Mouse (Mus musculus) mouse embryonic stem cell (cell line): ENCODE data around the gene Il27.

Experiments
- in situ Hi-C, 2 experiments: fragments of 300-500 bp; cut with MboI; formaldehyde crosslinking; loops; 1 replicate in 1 of 2; 3 replicates in 1 of 2; pipeline ENCODE4 v1.14.3; 2019 to 2020; ENCODE audit warnings: low sequenced_read_pairs in 2 of 2, low pct_unique_long_range_greater_than_20kb in 1 of 2, mixed read lengths in 1 of 2; ENCODE audit not compliant: unreplicated experiment in 1 of 2

Il27 gene

GRCm38 (mm10) chr7:126594862-126595561, at the start of gene Il27:
Il27 (minus strand) TSS chr7:126594941.
- in situ Hi-C loops = no loop called here

GRCm38 (mm10) chr7:126644345-126644744, 49.6 kb upstream of the Il27 start:
- in situ Hi-C loops = loop anchor here in 1 of 2 experiments (10.0 kb wide), 1 partner anchor 50 kb away; the partner anchor contains the start of genes Bola2 and Slx1b

- in situ Hi-C loops = loop anchor here in 1 of 2 experiments (10.0 kb wide), 1 partner anchor 52 kb away; the partner anchor contains the start of genes Bola2 and Slx1b
Measured at GRCm38 (mm10) chr7:126643244-126643617, 48.5 kb upstream of the Il27 start.

GRCm38 (mm10) chr7:126642545-126643243, 48.0 kb upstream of the Il27 start:
- in situ Hi-C loops = loop anchor here in 1 of 2 experiments (10.0 kb wide), 1 partner anchor 52 kb away; the partner anchor contains the start of genes Bola2 and Slx1b

GRCm38 (mm10) chr7:126636733-126637520, 42.2 kb upstream of the Il27 start:
- in situ Hi-C loops = no loop called here

- in situ Hi-C loops = no loop called here
Measured at GRCm38 (mm10) chr7:126635375-126635774, 40.6 kb upstream of the Il27 start.

GRCm38 (mm10) chr7:126632478-126632877, 37.7 kb upstream of the Il27 start:
- in situ Hi-C loops = loop anchor here (5.0 kb wide), 2 partner anchors 45 to 50 kb away; partner anchors contain the start of genes Apobr (in 1 of the 2) and Cln3 (in 1 of the 2)

GRCm38 (mm10) chr7:126630824-126631518, 36.2 kb upstream of the Il27 start, which contains the start of gene Nupr1:
Nupr1 (minus strand) TSS chr7:126630861.
- in situ Hi-C loops = loop anchor here (5.0 kb wide), 2 partner anchors 44 to 49 kb away; partner anchors contain the start of genes Apobr (in 1 of the 2) and Cln3 (in 1 of the 2)

GRCm38 (mm10) chr7:126629915-126630314, 35.2 kb upstream of the Il27 start:
- in situ Hi-C loops = loop anchor here (5.0 kb wide), 2 partner anchors 43 to 48 kb away; partner anchors contain the start of genes Apobr (in 1 of the 2) and Cln3 (in 1 of the 2)

GRCm38 (mm10) chr7:126628111-126628510, 33.4 kb upstream of the Il27 start:
- in situ Hi-C loops = no loop called here

- in situ Hi-C loops = no loop called here
Measured at GRCm38 (mm10) chr7:126625807-126626600, 31.3 kb upstream of the Il27 start.

GRCm38 (mm10) chr7:126625369-126625768, 30.6 kb upstream of the Il27 start:
- in situ Hi-C loops = no loop called here

- in situ Hi-C loops = no loop called here
Measured at GRCm38 (mm10) chr7:126624774-126625173, 30.0 kb upstream of the Il27 start.

GRCm38 (mm10) chr7:126623381-126623780, 28.6 kb upstream of the Il27 start:
- in situ Hi-C loops = no loop called here

- in situ Hi-C loops = no loop called here
Measured at GRCm38 (mm10) chr7:126621452-126622359, 27.0 kb upstream of the Il27 start.

GRCm38 (mm10) chr7:126619559-126620275, 25.0 kb upstream of the Il27 start:
- in situ Hi-C loops = no loop called here
